Mouse (Mus musculus): ENCODE results near the gene 1810037I17Rik.

- TF ChIP-seq POLR2A (IDR thresholded peaks at IDR 0.05; ENCODE audit: borderline replicate concordance, insufficient read depth, low read length) (no peak), CTCF (IDR thresholded peaks at IDR 0.05; ENCODE audit: borderline replicate concordance, insufficient read depth, low read depth, low read length) (no peak)
These were observed 8.5 kb upstream of the 1810037I17Rik start for GRCm38 (mm10) chr3:122915493-122915892.

All from cerebellum, adult 2 months (tissue).